Mouse (Mus musculus): ENCODE results near the gene Sat2.

GRCm38 (mm10) chr11:69576307-69576706 is 45.5 kb upstream of the Sat2 start:
- TF ChIP-seq POLR2A (IDR thresholded peaks at IDR 0.05; ENCODE audit: borderline replicate concordance, low read depth, low read length) (no peak), CTCF (IDR thresholded peaks at IDR 0.05; ENCODE audit: low read depth, low read length) (no peak)
